Mouse (Mus musculus): ENCODE data around the gene Greb1. TPM values are rescaled to one million over a fixed set of nuclear protein-coding genes. Genes with fewer than 3 reads are reported as not detected.

Gene Greb1
- total RNA-seq (2021) = under 1 TPM; 0.39 to 0.98 TPM
- long read RNA-seq, experiment 1, partial matches to known transcripts = 0 of 2 reads
- long read RNA-seq, experiment 1, other reads (novel, unspliced or antisense) = 1 of 2 reads
- long read RNA-seq, experiment 2 = 0 reads

- no peak for DNase-seq (ENCODE audit: low spot score in 2 of 2)
Measured at GRCm38 (mm10) chr12:16800259-16800958, at the start of gene Greb1. Gene Greb1 (minus strand): TSS chr12:16800886.

GRCm38 (mm10) chr12:16849821-16850220, 49.1 kb upstream of the Greb1 start:
- no peak for DNase-seq (ENCODE audit: low spot score in 2 of 2)

- no peak for DNase-seq (ENCODE audit: low spot score in 2 of 2)
Measured at GRCm38 (mm10) chr12:16848501-16848900, 47.8 kb upstream of the Greb1 start.

GRCm38 (mm10) chr12:16847204-16847792, 46.6 kb upstream of the Greb1 start:
- no peak for DNase-seq (ENCODE audit: low spot score in 2 of 2)

GRCm38 (mm10) chr12:16844623-16845592, 44.2 kb upstream of the Greb1 start:
- no peak for DNase-seq (ENCODE audit: low spot score in 2 of 2)

GRCm38 (mm10) chr12:16840842-16841782, 40.4 kb upstream of the Greb1 start:
- no peak for DNase-seq (ENCODE audit: low spot score in 2 of 2)

GRCm38 (mm10) chr12:16837766-16838165, 37.1 kb upstream of the Greb1 start:
- no peak for DNase-seq (ENCODE audit: low spot score in 2 of 2)

GRCm38 (mm10) chr12:16836188-16836587, 35.5 kb upstream of the Greb1 start:
- peak in 1 of 2 experiments; percentile 35 for DNase-seq (ENCODE audit: low spot score in 2 of 2)

GRCm38 (mm10) chr12:16834701-16835100, 34.0 kb upstream of the Greb1 start:
- DNase-seq (ENCODE audit: low spot score in 2 of 2) = no peak

GRCm38 (mm10) chr12:16831071-16831470, 30.4 kb upstream of the Greb1 start:
- DNase-seq (ENCODE audit: low spot score in 2 of 2) = no peak

- DNase-seq (ENCODE audit: low spot score in 2 of 2) = no peak
Measured at GRCm38 (mm10) chr12:16829785-16830184, 29.1 kb upstream of the Greb1 start.

- DNase-seq (ENCODE audit: low spot score in 2 of 2) = peak in 1 of 2 experiments; percentile 34
Measured at GRCm38 (mm10) chr12:16828505-16828904, 27.8 kb upstream of the Greb1 start.

- DNase-seq (ENCODE audit: low spot score in 2 of 2) = no peak
Measured at GRCm38 (mm10) chr12:16823701-16824100, 23.0 kb upstream of the Greb1 start.

- DNase-seq (ENCODE audit: low spot score in 2 of 2) = no peak
Measured at GRCm38 (mm10) chr12:16822181-16822734, 21.6 kb upstream of the Greb1 start.

- peak in 1 of 2 experiments; percentile 31 for DNase-seq (ENCODE audit: low spot score in 2 of 2)
Measured at GRCm38 (mm10) chr12:16820761-16821160, 20.1 kb upstream of the Greb1 start.

- no peak for DNase-seq (ENCODE audit: low spot score in 2 of 2)
Measured at GRCm38 (mm10) chr12:16818513-16818912, 17.8 kb upstream of the Greb1 start.

GRCm38 (mm10) chr12:16817147-16817546, 16.5 kb upstream of the Greb1 start:
- no peak for DNase-seq (ENCODE audit: low spot score in 2 of 2)

- DNase-seq (ENCODE audit: low spot score in 2 of 2) = no peak
Measured at GRCm38 (mm10) chr12:16811477-16811876, 10.8 kb upstream of the Greb1 start.

GRCm38 (mm10) chr12:16810525-16811431, 10.1 kb upstream of the Greb1 start, which contains the start of gene E2f6:
Gene E2f6 (plus strand): TSS chr12:16810963.
- DNase-seq (ENCODE audit: low spot score in 2 of 2) = peak; percentile 75 to 85

All from gastrocnemius, postnatal 4 days (tissue).